Mouse (Mus musculus): ENCODE data around the gene Aknad1. TPM values are rescaled to one million over a fixed set of nuclear protein-coding genes. Genes with fewer than 3 reads are reported as not detected.
A peak's percentile ranks its signal among the peaks of the same experiment; 100 is the strongest.

Aknad1 gene
- polyA plus RNA-seq, 1 experiment: 0.07 TPM

DNA sequence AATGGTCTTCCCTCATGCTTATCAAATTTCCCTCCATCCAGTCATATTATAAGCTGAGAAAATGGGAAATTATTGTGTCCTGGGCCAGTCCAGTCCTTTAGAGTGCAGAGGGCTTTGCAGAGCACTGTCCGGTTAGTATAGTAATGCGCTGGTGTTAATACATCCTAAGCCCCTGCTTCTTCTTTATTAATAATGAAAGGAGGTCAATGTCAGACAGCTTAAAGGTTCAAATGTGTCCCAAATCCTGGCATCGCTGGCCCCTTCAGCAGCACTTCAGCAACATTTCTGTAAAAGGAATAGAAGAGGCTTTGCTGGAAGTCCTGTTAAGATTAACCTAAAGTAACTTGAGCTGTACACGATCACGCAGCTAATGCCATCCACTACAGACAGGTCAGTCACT lies 28.2 kb upstream of the Aknad1 start:
- Histone ChIP-seq H3K36me3 (ENCODE audit: control insufficient read depth, insufficient read depth, low read length) (no peaks in the 10 kb centered on the region), H3K4me3 (ENCODE audit: extremely low read depth, insufficient read depth, insufficient read length) (no peak overlapping the region), H3K4me1 (ENCODE audit: control insufficient read depth, insufficient read depth, insufficient read length) (no peaks in the 10 kb centered on the region), H3K27ac (ENCODE audit: insufficient read depth, low read length) (no peak overlapping the region), H3K27me3 (ENCODE audit: control insufficient read depth, insufficient read depth, low read length) (no peaks in the 10 kb centered on the region)
- no peak for TF ChIP-seq CTCF (IDR thresholded peaks at IDR 0.05; ENCODE audit: extremely low read depth, insufficient read depth, insufficient read length, insufficient replicate concordance)
- no peak for TF ChIP-seq POLR2A (IDR thresholded peaks at IDR 0.05; ENCODE audit: low read depth, low read length)
- DNase-seq (ENCODE audit: low read depth in 1 of 2, low spot score in 2 of 2): no peak
- 98% methylated on average over 5 of the region's 5 CpGs for WGBS

DNA sequence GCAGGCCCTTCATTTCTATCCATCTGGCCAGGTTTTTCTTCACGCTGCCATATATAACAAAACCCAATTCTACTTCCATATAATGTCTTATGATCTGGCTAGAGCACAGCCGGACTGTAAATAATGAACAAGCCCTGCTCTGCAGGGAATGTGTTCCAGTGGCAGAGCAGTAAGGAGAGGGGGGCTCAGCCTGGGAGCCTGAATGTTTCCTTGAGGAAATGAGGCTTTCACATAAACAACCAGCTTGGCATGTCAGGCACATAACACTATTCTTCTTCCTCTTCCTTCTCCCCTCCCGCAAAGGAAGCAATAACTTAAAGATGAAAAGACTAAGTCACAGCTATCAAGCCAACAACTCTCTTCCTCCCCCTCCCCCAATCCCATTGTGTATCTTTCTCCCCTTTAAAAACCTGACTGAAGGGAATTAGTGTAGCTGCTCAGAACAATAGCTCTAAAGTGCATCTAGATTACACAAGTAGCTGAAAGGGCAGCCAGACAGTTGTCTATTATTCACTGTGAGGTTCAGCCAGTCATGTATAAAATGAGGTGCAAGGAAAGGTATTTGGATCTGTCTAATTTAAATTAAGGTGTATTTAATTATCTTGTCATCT lies 26.3 kb upstream of the Aknad1 start:
- WGBS: 42% methylated on average over 3 of the region's 3 CpGs
- H3K27ac ChIP-seq (ENCODE audit: insufficient read depth, low read length): peak overlapping the region; percentile 33; the same call in 1 of the 2 replicates
- H3K27me3 ChIP-seq (ENCODE audit: control insufficient read depth, insufficient read depth, low read length): no peaks in the 10 kb centered on the region
- peaks cover 3% of the 10 kb centered on the region; the same call in 1 of the 2 replicates for H3K4me1 ChIP-seq (ENCODE audit: control insufficient read depth, insufficient read depth, insufficient read length)
- no peak for DNase-seq (ENCODE audit: low read depth in 1 of 2, low spot score in 2 of 2)
- TF ChIP-seq POLR2A (IDR thresholded peaks at IDR 0.05; ENCODE audit: low read depth, low read length): no peak
- no peak for TF ChIP-seq CTCF (IDR thresholded peaks at IDR 0.05; ENCODE audit: extremely low read depth, insufficient read depth, insufficient read length, insufficient replicate concordance)
- no peak overlapping the region for H3K4me3 ChIP-seq (ENCODE audit: extremely low read depth, insufficient read depth, insufficient read length)
- no peaks in the 10 kb centered on the region for H3K36me3 ChIP-seq (ENCODE audit: control insufficient read depth, insufficient read depth, low read length)

DNA sequence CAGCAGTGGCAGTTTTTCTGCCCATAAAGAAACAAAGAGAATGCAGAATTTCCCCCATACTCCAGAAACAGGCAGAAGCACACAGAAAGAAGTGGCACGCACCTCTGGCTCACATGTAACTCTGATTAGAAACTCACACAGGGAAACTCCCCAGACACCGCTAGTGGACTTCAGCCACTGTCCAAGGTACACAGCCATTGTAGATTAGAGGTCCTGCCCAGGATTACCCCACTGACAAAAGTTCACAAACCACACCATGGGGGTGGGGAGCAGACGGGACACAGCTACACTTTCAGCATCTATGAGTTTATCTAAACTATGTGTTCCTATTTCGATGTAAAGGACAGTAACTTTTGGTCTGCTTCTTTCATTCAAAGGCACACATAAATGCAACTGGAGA lies 24.6 kb upstream of the Aknad1 start:
- TF ChIP-seq CTCF (IDR thresholded peaks at IDR 0.05; ENCODE audit: extremely low read depth, insufficient read depth, insufficient read length, insufficient replicate concordance) (no peak), POLR2A (IDR thresholded peaks at IDR 0.05; ENCODE audit: low read depth, low read length) (no peak)
- Histone ChIP-seq H3K36me3 (ENCODE audit: control insufficient read depth, insufficient read depth, low read length) (no peaks in the 10 kb centered on the region), H3K4me1 (ENCODE audit: control insufficient read depth, insufficient read depth, insufficient read length) (peaks cover 3% of the 10 kb centered on the region; the same call in 1 of the 2 replicates), H3K4me3 (ENCODE audit: extremely low read depth, insufficient read depth, insufficient read length) (no peak overlapping the region), H3K27ac (ENCODE audit: insufficient read depth, low read length) (no peak overlapping the region), H3K27me3 (ENCODE audit: control insufficient read depth, insufficient read depth, low read length) (no peaks in the 10 kb centered on the region)
- no peak for DNase-seq (ENCODE audit: low read depth in 1 of 2, low spot score in 2 of 2)
- WGBS: 92% methylated on average over 4 of the region's 4 CpGs

DNA sequence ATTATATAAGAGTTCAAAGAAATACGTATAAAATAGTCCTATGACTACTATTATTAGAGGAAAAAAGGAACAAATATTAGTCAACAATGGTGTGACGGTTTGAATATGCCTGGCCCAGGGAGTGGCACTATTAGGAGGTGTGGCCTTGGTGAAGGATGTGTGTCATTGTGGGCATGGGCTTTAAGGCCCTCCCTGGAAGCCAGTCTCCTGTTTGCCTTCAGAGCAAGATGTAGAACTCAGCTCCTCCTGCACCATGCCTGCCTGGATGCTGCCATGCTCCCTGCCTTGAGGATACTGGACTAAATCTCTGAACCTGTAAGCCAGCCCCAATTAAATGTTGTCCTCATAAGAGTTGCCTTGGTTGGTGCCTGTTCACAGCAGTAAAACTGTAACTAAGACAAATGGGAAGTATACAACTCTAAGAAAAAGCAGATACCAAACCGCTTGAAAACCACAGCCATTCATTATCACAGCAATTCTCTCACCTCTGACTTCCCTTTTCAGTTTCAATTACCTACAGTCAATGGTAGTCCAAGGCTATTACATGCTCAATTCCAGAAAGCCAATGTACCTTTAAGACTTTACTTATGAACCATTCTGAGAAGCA lies 21.5 kb upstream of the Aknad1 start:
- Histone ChIP-seq H3K27ac (ENCODE audit: insufficient read depth, low read length) (no peak overlapping the region), H3K36me3 (ENCODE audit: control insufficient read depth, insufficient read depth, low read length) (no peaks in the 10 kb centered on the region), H3K4me1 (ENCODE audit: control insufficient read depth, insufficient read depth, insufficient read length) (peaks cover 3% of the 10 kb centered on the region; the same call in 1 of the 2 replicates), H3K4me3 (ENCODE audit: extremely low read depth, insufficient read depth, insufficient read length) (no peak overlapping the region), H3K27me3 (ENCODE audit: control insufficient read depth, insufficient read depth, low read length) (peaks cover 9% of the 10 kb centered on the region)
- peak in 1 of 2 experiments; percentile 29 for DNase-seq (ENCODE audit: low read depth in 1 of 2, low spot score in 2 of 2)
- no peak for TF ChIP-seq CTCF (IDR thresholded peaks at IDR 0.05; ENCODE audit: extremely low read depth, insufficient read depth, insufficient read length, insufficient replicate concordance)
- no peak for TF ChIP-seq POLR2A (IDR thresholded peaks at IDR 0.05; ENCODE audit: low read depth, low read length)
- 45% methylated on average over 3 of the region's 3 CpGs for WGBS

DNA sequence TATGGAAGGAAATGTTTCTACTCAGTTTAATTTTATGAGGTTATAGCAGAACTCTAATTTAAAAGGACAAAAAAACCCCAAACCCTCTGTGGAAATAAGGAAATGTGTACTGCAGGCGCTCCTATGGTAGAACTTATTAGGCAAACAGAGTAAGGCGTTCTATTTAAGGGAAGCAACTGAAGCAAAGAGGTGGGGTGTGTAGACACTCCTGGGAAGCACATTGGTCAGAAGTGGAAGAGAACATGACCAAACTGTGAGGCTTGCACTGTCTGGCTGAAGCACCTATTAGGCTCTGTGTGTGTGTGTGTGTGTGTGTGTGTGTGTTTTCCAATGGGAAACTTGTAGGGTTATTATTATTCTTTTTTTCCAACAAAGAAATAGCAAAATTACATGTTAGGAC lies 20.1 kb upstream of the Aknad1 start:
- Histone ChIP-seq H3K27ac (ENCODE audit: insufficient read depth, low read length) (no peak overlapping the region), H3K27me3 (ENCODE audit: control insufficient read depth, insufficient read depth, low read length) (peaks cover 9% of the 10 kb centered on the region), H3K4me1 (ENCODE audit: control insufficient read depth, insufficient read depth, insufficient read length) (peaks cover 3% of the 10 kb centered on the region; the same call in 1 of the 2 replicates), H3K36me3 (ENCODE audit: control insufficient read depth, insufficient read depth, low read length) (no peaks in the 10 kb centered on the region), H3K4me3 (ENCODE audit: extremely low read depth, insufficient read depth, insufficient read length) (no peak overlapping the region)
- 75% methylated on average over 2 of the region's 2 CpGs for WGBS
- TF ChIP-seq CTCF (IDR thresholded peaks at IDR 0.05; ENCODE audit: extremely low read depth, insufficient read depth, insufficient read length, insufficient replicate concordance) (no peak), POLR2A (IDR thresholded peaks at IDR 0.05; ENCODE audit: low read depth, low read length) (no peak)
- no peak for DNase-seq (ENCODE audit: low read depth in 1 of 2, low spot score in 2 of 2)

DNA sequence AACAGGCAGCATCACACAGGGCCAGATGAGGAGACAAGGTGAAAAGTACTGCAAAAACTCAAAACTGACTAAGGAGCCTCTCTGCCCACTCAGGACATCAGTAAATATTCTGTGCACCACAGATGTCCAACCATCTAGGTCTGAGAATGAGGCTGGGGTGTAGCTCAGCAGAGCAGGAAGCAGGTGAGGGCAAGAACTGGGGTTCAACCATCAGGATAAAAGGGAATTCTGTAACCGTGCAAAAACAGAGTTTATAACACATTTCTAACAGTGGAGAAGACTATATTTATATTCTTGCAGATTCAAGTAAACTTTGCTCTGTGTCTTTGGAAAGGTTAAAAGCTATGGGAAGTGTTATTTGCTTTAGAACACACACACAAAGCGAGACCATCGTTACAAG lies 19.7 kb upstream of the Aknad1 start:
- 64% methylated on average over 3 of the region's 3 CpGs for WGBS
- DNase-seq (ENCODE audit: low read depth in 1 of 2, low spot score in 2 of 2): no peak
- Histone ChIP-seq H3K27ac (ENCODE audit: insufficient read depth, low read length) (no peak overlapping the region), H3K36me3 (ENCODE audit: control insufficient read depth, insufficient read depth, low read length) (no peaks in the 10 kb centered on the region), H3K27me3 (ENCODE audit: control insufficient read depth, insufficient read depth, low read length) (peaks cover 9% of the 10 kb centered on the region), H3K4me1 (ENCODE audit: control insufficient read depth, insufficient read depth, insufficient read length) (peaks cover 3% of the 10 kb centered on the region; the same call in 1 of the 2 replicates), H3K4me3 (ENCODE audit: extremely low read depth, insufficient read depth, insufficient read length) (no peak overlapping the region)
- no peak for TF ChIP-seq CTCF (IDR thresholded peaks at IDR 0.05; ENCODE audit: extremely low read depth, insufficient read depth, insufficient read length, insufficient replicate concordance)
- TF ChIP-seq POLR2A (IDR thresholded peaks at IDR 0.05; ENCODE audit: low read depth, low read length): no peak

Data from spleen, adult 2 months (tissue).